Mouse (Mus musculus) midbrain, embryonic 14.5 days (tissue): ENCODE measurements around the gene 5430419D17Rik. TPM values are rescaled to one million over a fixed set of nuclear protein-coding genes. Genes with fewer than 3 reads are reported as not detected.

Source experiments
- ATAC-seq: fragments of 200-750 bp; cut with Nextera tagmentation; 2 replicates; pipeline ENCODE4 v1.8.0; 2017; ENCODE audit warnings: moderate number of reproducible peaks, moderate library complexity; ENCODE audit not compliant: low FRiP score, low TSS enrichment
- DNase-seq: peaks from one replicate; pipeline ENCODE4 v3.0.0-alpha.2; 2015
- H3K27ac ChIP-seq: fragments of 300-500 bp; sonication (generic); replicated peaks from 2 replicates; pipeline ENCODE4 v1.5.1; 2014; ENCODE audit warnings: mild to moderate bottlenecking, low read depth, low read length, moderate library complexity
- H3K27me3 ChIP-seq: fragments of 300-500 bp; sonication (generic); 2 replicates; pipeline ENCODE4 v1.6.1; 2014; ENCODE audit warnings: low read length, control low read depth, mixed read lengths; ENCODE audit not compliant: control insufficient read depth, insufficient read depth
- H3K36me3 ChIP-seq: fragments of 300-500 bp; sonication (generic); 2 replicates; pipeline ENCODE4 v1.6.1; 2014; ENCODE audit warnings: low read length, control low read depth; ENCODE audit not compliant: control insufficient read depth, insufficient read depth
- H3K4me1 ChIP-seq: fragments of 300-500 bp; sonication (generic); 2 replicates; pipeline ENCODE4 v1.6.1; 2014; ENCODE audit warnings: mild to moderate bottlenecking, antibody characterized with exemption, low read length, control low read depth; ENCODE audit not compliant: control insufficient read depth, insufficient read depth
- H3K4me2 ChIP-seq: fragments of 300-500 bp; sonication (generic); 2 replicates; pipeline ENCODE4 v1.6.1; 2014; ENCODE audit warnings: mild to moderate bottlenecking, low read length, moderate library complexity
- H3K4me3 ChIP-seq: fragments of 300-500 bp; sonication (generic); replicated peaks from 2 replicates; pipeline ENCODE4 v1.5.1; 2014; ENCODE audit warnings: low read depth, low read length
- H3K9ac ChIP-seq: fragments of 300-500 bp; sonication (generic); replicated peaks from 2 replicates; pipeline ENCODE4 v1.6.1; 2014; ENCODE audit warnings: mild to moderate bottlenecking, low read length, moderate library complexity
- H3K9me3 ChIP-seq: fragments of 300-500 bp; sonication (generic); 2 replicates; pipeline ENCODE4 v1.6.1; 2016; ENCODE audit warnings: low read length, control low read depth, mixed read lengths; ENCODE audit not compliant: control insufficient read depth
- WGBS: fragments of 180-500 bp; shearing (Covaris S2); extraction: QIAGEN DNeasy Blood & Tissue Kit; methylation state at CpG from one replicate; pipeline ENCODE4 v1.1.7; 2014; 5-methylcytosine and 5-hydroxymethylcytosine counted together
- polyA plus RNA-seq: library from polyadenylated mRNA; unstranded; fragments of >200 nt; fragmentation: Nextera tagmentation; extraction: Ambion mirVana; gene quantifications from 2 replicates; pipeline ENCODE4 v1.2.1, GENCODE M21; 2014

Gene 5430419D17Rik
- polyA plus RNA-seq, 1 experiment from 2014 or later, result not detected

DNA sequence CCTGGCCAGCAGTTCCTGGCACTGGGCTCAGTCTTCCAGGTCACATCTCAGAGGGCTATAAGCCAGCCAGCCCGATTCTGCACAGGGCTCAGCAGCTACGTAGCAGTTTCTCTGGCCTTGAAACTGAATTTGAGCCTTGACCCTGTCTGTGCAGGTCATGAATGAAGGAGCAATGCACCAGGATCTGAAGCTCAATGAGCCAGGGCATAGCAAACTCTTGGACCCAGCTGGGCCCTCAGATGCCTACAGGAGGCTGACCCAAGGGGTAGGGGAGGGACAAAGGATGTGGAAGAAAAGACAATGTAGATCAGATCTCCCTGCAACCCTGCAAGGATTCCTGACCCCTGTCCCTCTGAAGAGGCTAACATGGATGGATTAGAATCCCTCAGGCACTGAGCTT is 148.0 kb downstream of the 5430419D17Rik start, which contains the start of gene Cuzd1:
Gene Cuzd1 (minus strand): TSS at position 101 of the 400 bp plus-strand sequence.
- Histone ChIP-seq H3K9ac (no peak within 1 kb of the TSS), H3K9me3 (no peaks in the 10 kb centered on the region), H3K4me1 (no peaks in the 10 kb centered on the region), H3K4me2 (no peak within 1 kb of the TSS), H3K27ac (no peak within 1 kb of the TSS), H3K4me3 (no peak within 1 kb of the TSS), H3K36me3 (no peaks in the 10 kb centered on the region), H3K27me3 (no peaks in the 10 kb centered on the region)
- WGBS, result 91% methylated on average over 2 of the region's 2 CpGs
- DNase-seq, result no peak
- ATAC-seq, result no peak

DNA sequence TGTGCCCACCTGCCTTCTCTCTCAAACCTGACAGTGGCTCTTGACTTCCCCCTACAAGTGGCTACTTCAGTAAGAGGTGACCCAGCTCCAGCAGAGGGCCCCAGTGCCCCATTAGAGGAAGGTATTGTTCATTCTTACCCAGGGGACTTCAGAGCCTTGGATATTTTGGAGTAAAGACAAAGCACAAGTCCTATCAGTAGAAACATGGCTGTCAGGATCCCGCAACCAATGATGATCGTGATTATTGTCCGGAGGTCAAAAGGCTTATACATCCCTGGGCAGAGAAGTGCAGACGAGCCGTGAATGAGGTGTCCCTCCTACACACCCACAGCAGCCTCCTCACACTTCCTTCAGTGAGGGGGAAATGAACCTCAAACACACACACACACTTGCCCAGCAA is 152.9 kb downstream of the 5430419D17Rik start:
- Histone ChIP-seq H3K4me2 (no peak overlapping the region), H3K36me3 (no peaks in the 10 kb centered on the region), H3K9ac (no peak overlapping the region), H3K4me1 (no peaks in the 10 kb centered on the region), H3K27ac (no peak overlapping the region), H3K9me3 (no peaks in the 10 kb centered on the region), H3K27me3 (no peaks in the 10 kb centered on the region), H3K4me3 (no peak overlapping the region)
- 93% methylated on average over 5 of the region's 5 CpGs for WGBS
- no peak for DNase-seq
- no peak for ATAC-seq

DNA sequence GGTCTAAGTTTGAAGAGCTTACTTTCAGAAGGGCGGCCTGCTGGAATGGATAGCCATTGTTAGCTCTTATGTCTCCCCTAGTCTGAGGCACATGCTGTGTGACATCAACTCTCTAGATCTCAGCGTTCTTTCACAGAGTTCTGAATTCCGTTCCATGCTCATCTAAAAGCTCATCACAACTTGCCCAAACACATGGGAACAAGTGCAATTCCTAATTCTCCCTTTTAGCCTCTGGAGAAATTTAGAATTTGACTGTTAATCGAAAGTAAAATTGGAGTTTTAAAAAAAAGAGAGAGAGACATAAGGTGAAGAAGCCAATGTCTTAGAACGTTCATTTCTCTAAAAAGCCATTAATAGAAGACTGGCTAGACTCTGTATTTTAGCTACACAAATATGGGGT is 155.2 kb downstream of the 5430419D17Rik start, which contains the start of gene Fam24b:
Gene Fam24b (minus strand): TSS at position 101 of the 400 bp plus-strand sequence.
- Histone ChIP-seq H3K9me3 (no peaks in the 10 kb centered on the region), H3K27me3 (no peaks in the 10 kb centered on the region), H3K4me2 (no peak within 1 kb of the TSS), H3K27ac (no peak within 1 kb of the TSS), H3K4me1 (no peaks in the 10 kb centered on the region), H3K4me3 (no peak within 1 kb of the TSS), H3K9ac (no peak within 1 kb of the TSS), H3K36me3 (no peaks in the 10 kb centered on the region)
- no peak for ATAC-seq
- no peak for DNase-seq
- WGBS, result 90% methylated on average over 5 of the region's 5 CpGs

DNA sequence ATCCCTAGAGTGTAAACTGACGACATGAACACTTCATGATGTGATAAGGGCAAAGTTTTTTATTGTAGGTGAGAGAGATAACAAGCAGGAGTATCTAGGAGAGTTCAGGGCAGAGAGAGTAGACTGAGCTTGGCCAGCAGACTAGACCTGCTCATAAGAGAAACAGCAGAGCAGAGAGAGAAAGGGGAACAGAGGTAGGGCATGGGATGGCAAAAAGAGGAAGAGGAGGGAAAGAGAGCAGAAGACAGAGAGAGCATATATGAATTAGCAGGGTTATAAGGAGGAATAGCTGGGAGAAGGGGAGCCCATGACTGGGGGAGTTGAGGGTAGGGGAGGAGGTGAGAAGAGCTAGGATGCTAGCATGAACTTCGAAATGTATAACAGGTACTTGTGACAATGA is 157.5 kb downstream of the 5430419D17Rik start:
- Histone ChIP-seq H3K27ac (no peak overlapping the region), H3K4me3 (no peak overlapping the region), H3K4me2 (no peak overlapping the region), H3K4me1 (no peaks in the 10 kb centered on the region), H3K27me3 (no peaks in the 10 kb centered on the region), H3K36me3 (no peaks in the 10 kb centered on the region), H3K9me3 (no peaks in the 10 kb centered on the region), H3K9ac (no peak overlapping the region)
- ATAC-seq (no peak), DNase-seq (no peak)
- WGBS, result 81% methylated on average over 2 of the region's 2 CpGs

DNA sequence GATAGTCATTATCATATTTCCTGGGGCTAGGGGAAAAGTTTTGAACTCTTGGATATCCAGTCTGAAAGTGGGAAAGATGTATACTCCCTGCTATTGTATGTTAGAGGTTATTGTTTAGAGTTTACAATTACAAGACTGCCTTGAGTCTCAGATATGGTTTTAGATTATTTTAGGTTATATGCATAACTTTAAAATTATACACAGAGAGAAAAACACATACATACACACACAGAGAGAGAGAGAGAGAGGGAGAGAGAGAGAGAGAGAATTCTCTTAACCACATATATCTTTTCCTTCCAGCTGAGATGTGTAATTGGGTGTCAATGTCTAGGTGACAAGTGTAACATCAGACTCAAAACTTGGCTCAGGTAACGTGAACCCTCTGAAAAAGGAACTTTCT is 159.4 kb downstream of the 5430419D17Rik start, which contains the start of gene Fam24a:
Gene Fam24a (plus strand): TSS at position 301 of the 400 bp plus-strand sequence.
- no peaks in the 10 kb centered on the region for H3K27me3 ChIP-seq
- H3K36me3 ChIP-seq, result 0 out of 2 replicates have a peak, but pooled peaks cover 2% of the 10 kb centered on the region
- no peak within 1 kb of the TSS for H3K4me2 ChIP-seq
- DNase-seq (no peak), ATAC-seq (no peak)
- no peaks in the 10 kb centered on the region for H3K9me3 ChIP-seq
- peaks cover 3% of the 10 kb centered on the region; the same call in 1 of the 2 replicates for H3K4me1 ChIP-seq
- no peak within 1 kb of the TSS for H3K27ac ChIP-seq
- no peak within 1 kb of the TSS for H3K9ac ChIP-seq
- no peak within 1 kb of the TSS for H3K4me3 ChIP-seq
- 59% methylated on average over 1 of the region's 1 CpGs for WGBS

DNA sequence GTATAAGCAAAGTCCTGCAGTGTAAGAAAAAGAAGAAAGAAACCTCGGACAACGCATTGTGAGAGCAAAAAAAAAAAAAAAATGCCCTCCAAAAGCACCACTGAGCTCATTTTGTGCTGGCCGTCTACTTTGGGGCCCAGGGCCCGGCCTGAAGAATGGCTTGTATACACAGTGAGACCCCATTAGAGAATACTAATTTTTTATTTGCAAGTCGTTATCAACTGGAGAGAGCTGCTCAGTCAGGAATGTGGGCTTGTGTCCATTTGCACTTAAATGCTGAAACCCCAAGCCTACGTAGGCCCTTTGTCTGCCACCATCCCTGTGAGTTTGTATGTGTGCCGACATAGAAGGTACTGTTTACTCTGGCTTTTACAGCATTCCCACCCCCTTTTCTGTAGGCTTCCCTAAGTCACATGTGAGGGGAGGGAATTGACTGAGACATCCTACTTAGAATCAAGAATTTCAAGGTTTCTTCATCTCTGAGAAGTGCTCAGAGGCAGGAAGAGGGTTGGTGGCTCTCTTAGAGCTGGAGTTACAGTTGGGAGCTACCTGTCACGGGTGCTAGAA is 163.4 kb downstream of the 5430419D17Rik start:
- peaks cover 3% of the 10 kb centered on the region; the same call in 1 of the 2 replicates for H3K4me1 ChIP-seq
- H3K9ac ChIP-seq, result no peak overlapping the region
- WGBS, result 42% methylated on average over 8 of the region's 8 CpGs
- no peaks in the 10 kb centered on the region for H3K27me3 ChIP-seq
- ATAC-seq (no peak), DNase-seq (peak; percentile 33)
- H3K27ac ChIP-seq, result no peak overlapping the region
- H3K4me2 ChIP-seq, result no peak overlapping the region
- peaks cover 28% of the 10 kb centered on the region for H3K36me3 ChIP-seq
- H3K4me3 ChIP-seq, result no peak overlapping the region
- H3K9me3 ChIP-seq, result no peaks in the 10 kb centered on the region

DNA sequence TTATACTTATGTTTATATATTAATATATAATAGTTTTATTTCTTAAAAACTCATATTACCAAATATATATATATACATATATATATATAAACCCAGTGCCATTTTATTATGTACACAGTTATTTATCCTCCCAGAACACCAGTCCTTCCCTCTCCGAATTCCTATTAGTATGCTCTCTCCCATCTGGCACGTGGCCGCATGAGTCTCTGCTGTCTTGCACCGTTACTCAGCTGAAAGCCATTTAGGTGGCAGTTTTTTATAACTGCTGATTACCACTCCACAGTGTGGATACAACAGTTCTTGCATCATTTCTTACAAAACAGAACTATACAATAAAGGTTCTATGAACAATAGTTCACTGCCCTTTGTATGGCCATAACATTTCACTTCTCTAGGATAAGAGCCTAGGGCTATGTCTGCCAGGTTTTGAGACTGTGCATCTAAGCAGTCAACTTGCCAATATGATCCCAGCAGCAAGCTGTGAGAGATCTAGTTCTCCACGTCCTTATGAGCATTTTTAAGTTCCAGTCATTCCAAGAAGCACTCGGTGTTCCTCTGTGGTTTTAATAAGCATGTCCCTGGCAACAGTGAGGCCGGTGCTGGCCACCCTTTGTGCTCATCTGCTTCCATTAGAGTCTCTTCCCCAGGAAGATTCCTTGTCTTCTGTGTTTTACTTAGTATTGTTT is 171.8 kb downstream of the 5430419D17Rik start:
- Histone ChIP-seq H3K4me3 (no peak overlapping the region), H3K4me1 (no peaks in the 10 kb centered on the region), H3K9ac (no peak overlapping the region), H3K36me3 (peaks cover 53% of the 10 kb centered on the region), H3K4me2 (no peak overlapping the region), H3K9me3 (no peaks in the 10 kb centered on the region), H3K27me3 (no peaks in the 10 kb centered on the region), H3K27ac (no peak overlapping the region)
- 72% methylated on average over 7 of the region's 7 CpGs for WGBS
- DNase-seq, result no peak
- no peak for ATAC-seq
